Mouse (Mus musculus): ENCODE results near the gene Pttg1ip.

The Pttg1ip gene

DNA sequence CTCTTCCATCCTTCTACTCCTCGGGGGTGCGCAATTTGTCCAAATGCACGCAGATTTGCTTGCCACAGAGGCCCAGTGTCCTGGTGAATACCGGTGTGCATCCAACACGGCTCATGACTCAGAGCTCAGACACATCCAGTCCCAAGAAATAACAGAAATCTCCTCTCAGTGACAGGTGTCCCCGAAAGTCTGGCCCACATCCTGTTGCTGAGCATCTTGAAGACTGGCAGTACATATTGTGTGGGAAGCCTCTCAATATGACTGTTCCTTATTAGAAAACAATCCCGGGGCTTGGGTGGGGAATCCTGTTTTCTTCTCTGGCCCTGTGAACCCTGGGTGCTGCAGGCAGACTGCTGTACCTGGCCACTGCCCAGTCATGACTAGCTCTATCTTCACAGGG, 24.9 kb upstream of the Pttg1ip start:
- TF ChIP-seq GATA4 (IDR thresholded peaks at IDR 0.05; ENCODE audit: insufficient replicate concordance, low read length): no peak

DNA sequence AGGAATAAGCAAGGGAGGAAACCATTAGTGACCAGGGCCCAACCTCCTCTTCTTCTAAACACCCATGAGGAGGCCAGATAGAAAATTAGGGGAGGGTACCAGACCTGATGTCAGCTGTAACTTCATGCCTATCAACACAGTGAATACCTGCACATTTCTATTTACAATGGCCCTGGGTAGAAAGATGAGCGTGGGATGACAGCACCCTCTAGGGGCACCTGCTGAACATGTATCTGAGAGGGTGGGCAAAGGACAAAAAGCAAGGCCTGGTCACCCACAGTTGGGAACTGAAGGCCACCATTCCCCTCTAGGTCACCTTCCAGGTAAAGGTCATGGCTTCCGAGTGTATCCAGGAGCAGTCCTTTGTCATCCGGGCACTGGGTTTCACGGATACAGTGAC, 23.9 kb upstream of the Pttg1ip start:
- no peak for TF ChIP-seq GATA4 (IDR thresholded peaks at IDR 0.05; ENCODE audit: insufficient replicate concordance, low read length)

DNA sequence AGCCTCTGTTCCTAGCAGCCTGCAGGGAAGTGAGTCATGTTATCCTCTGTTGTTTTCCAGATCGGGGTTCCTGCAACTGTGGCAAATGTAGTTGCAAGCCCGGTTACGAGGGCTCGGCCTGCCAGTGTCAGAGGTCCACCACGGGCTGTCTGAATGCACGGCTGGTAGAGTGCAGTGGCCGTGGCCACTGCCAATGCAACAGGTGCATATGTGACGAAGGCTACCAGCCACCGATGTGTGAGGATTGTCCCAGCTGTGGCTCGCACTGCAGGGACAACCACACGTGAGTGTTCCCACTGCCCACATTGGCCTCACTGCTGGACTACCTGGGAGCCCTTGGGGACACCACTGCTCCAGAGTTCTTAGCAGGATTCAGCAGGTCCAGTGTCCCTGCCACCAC, 21.4 kb upstream of the Pttg1ip start:
- TF ChIP-seq GATA4 (IDR thresholded peaks at IDR 0.05; ENCODE audit: insufficient replicate concordance, low read length): no peak

DNA sequence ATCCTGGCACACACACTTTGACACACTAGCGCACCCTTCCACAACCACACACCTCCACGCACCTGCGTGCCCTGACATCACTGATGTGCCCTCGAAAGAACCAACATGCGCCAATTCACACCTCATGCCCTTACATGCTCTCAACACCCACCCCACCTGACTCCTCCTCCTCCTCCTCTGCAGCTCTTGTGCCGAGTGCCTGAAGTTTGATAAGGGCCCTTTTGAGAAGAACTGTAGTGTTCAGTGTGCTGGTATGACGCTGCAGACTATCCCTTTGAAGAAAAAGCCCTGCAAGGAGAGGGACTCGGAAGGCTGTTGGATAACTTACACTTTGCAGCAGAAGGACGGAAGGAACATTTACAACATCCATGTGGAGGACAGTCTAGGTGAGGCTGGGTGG, 20.7 kb upstream of the Pttg1ip start:
- no peak for TF ChIP-seq GATA4 (IDR thresholded peaks at IDR 0.05; ENCODE audit: insufficient replicate concordance, low read length)

DNA sequence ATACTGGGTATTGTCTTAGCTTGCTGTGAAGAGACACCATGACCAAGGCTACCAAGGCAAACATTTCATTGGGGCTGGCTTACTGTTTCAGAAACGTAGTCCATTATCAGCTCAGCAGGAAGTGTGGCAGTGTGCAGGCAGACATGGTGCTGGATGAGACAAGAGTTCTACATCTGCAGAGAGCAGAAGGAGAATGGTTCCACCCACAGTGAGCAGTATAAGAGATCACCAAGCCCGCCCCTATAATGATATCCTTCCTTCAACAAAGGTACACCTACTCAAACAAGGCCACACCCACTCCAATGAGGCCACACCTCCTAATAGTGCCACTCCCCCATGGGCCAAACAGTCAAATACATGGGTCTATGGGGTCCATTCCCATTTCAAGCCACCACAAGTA, 20.0 kb upstream of the Pttg1ip start:
- no peak for TF ChIP-seq GATA4 (IDR thresholded peaks at IDR 0.05; ENCODE audit: insufficient replicate concordance, low read length)

DNA sequence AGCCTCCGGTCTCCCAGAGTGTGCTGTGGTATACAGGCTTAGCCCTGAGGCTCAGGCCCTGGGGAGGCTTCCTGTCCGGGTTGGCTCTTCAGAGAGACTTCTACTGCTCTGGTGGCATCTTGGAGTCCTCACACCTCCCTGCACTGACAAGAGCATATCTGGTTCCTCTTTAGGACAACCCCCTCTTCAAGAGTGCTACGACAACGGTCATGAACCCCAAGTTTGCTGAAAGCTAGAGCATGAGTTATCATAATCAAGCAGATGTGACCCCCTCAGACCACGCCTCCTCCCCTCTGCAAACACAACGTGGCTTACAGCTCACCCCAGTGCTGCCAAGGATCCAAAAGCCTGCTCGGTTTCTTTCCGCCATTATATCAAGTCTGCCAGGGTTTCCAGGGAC, 16.5 kb upstream of the Pttg1ip start:
- no peak for TF ChIP-seq GATA4 (IDR thresholded peaks at IDR 0.05; ENCODE audit: insufficient replicate concordance, low read length)

DNA sequence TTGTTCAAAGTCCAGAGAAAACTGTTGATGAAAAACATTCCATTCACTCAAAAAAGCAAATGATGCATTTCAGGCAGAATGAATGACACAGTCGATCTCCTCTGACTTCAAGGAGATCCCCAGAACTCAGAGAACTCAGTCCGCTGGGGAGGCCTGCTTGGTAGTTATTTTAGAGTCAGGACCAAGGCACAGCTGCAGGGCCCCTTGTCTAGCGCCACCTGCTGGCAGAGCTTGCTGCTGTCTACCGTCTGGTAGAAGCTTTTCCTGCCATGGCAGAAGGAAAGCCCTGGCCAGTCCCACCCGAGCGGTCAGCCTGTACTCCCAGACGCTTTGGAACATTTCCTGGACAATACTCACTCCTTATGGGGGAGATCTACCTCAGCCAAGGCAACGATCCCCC, 14.9 kb upstream of the Pttg1ip start:
- no peak for TF ChIP-seq GATA4 (IDR thresholded peaks at IDR 0.05; ENCODE audit: insufficient replicate concordance, low read length)

DNA sequence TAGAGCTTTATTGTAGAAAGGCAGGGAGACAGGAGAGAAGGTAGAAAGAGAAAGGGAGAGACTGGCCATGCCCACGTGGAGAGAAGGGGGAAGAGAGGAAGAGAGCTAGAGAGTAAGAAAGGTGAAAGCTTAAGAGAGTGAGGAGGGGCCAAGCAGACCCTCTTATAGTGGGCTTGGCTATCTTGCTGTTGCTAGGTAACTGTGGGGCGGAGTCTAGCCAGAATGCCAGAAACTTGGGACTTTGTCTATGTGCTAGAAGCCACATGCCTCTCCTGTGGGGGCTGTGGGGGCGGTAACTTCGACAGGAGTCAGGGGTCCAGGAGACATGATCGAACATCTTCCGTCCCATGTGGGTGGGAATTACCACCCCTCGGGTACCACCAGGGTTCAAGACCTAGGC, 12.0 kb upstream of the Pttg1ip start:
- TF ChIP-seq GATA4 (IDR thresholded peaks at IDR 0.05; ENCODE audit: insufficient replicate concordance, low read length): no peak

DNA sequence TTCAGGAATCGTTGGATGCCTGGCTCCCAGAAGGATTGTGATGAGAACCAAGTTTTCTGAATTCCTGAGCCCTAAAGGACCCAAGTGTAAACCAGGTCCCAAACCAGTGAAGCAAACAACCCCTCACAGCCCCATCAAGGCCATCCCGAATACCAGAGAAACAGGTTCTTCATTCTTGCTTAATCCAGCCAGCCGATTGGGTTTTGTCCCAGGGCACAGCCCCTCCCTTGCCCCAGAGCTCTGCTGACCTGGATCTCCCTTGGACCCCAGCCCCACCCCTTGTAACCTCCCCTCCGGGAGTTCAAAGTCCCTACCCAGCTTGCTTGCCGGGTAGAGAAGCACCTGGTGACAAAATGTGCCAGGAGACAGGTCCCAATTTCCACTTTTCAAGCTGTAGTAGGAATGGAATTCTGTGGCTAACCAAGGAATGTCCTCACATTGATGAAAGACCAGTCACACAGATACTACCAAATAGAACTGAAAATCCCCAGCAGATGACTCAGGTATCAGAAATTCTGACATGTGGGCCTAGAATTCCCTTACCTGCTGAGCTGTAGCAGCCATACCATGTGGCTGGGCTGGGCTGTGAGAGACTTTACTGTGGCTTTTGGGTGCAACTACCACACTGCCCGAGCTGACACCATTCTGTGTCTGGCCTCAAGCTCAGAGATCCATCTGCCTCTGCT, 11.4 kb upstream of the Pttg1ip start:
- no peak for TF ChIP-seq GATA4 (IDR thresholded peaks at IDR 0.05; ENCODE audit: insufficient replicate concordance, low read length)

DNA sequence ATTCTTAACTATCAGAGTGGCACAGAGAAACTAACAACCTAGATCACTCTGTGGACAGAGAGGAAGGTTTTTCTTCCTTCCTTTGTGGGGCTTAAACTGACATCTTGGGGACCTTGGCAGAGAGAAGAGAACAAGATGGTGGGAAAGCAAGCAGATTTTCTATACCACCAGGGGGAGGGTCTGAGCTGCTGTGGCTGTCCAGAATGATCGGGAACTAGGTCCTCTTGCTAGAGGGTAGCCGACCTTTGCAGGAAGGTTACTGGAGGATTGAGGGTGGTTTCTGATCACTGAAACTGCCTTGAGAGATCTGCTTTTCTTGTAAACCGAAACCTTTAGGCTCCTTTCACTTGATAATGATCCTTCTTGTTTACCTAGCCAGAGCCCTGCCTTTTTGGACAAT, 9.3 kb upstream of the Pttg1ip start:
- TF ChIP-seq GATA4 (IDR thresholded peaks at IDR 0.05; ENCODE audit: insufficient replicate concordance, low read length): no peak

DNA sequence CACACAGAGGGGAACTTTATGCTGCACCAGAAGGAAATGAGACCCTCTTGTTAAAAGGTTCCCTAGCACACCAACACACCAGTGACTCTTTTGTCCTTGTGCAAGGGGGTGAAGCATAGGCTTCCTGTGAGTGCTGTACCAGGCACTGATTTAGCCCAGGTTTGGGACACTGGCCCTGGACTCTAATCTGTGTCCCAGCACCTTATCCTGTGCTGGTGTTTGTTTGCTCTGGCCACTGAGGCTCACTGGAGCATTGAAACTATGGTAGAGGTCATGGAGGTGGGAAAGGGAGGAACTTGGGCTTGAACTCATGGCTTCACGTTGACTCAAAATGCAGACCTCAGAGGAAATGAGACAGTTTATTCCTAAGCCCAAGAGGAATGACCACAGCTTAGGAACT, 8.4 kb upstream of the Pttg1ip start:
- TF ChIP-seq GATA4 (IDR thresholded peaks at IDR 0.05; ENCODE audit: insufficient replicate concordance, low read length): no peak

DNA sequence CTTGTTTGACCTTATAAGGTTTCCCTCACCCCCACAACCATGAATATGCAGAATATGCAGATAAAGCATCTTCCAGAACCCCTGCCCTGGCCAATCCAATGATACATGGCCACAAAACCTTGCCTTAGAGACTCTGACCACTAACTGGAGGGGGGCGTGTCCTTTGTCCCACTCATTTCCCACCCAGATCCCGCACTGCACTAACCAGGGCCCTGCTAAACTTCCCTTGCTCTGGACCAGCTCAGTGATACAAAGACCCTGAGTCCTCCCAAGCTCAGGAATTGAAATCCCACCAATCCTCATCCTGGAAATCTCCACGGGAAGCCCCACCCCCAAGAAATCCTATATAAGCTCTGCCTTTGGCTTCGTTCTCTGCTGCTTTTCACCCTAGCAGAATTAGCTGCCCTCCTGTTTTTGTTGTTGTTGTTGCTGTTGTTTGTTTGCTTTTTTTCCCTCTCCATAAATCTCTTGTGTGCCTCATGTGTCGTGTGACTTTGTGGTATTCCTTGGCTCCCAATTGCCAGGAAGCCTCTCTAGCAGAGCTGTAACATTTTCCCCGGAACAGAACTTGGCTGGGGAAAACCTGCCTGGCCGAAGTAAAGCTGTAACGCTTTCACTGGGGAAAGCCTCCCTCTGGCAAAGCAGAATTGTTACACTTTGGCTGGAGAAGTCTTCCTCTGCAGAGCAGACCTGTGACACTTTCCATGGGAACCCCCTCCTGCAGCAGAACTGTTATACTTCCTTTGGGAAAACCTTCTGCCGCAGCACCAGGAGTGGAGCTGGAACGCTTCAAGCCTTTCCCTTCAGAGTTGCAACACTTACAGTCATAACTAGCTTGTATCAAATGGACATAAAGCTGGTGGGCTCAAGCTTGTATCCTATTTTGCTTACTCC, 1.2 kb upstream of the Pttg1ip start:
- TF ChIP-seq GATA4 (IDR thresholded peaks at IDR 0.05; ENCODE audit: insufficient replicate concordance, low read length): no peak

DNA sequence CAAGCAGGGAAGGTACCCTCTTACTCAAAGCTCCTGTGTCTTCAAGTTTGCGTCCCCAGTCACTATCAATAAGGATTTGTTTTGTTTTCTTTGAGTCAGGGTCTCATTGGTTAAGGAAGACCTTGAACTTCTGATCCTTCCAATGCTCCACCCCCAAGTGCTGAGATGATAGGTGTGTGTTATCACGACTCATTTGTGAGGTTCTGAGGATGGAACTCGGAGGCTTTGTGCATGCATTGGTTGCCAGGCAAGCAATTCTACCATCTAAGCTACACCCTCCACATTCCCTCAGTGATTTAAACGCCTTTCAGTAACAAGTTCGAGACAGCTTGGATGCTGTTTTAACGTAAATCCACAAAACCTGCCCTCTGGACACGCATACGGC, 505 bp upstream of the Pttg1ip start:
- no peak for TF ChIP-seq GATA4 (IDR thresholded peaks at IDR 0.05; ENCODE audit: insufficient replicate concordance, low read length)

DNA sequence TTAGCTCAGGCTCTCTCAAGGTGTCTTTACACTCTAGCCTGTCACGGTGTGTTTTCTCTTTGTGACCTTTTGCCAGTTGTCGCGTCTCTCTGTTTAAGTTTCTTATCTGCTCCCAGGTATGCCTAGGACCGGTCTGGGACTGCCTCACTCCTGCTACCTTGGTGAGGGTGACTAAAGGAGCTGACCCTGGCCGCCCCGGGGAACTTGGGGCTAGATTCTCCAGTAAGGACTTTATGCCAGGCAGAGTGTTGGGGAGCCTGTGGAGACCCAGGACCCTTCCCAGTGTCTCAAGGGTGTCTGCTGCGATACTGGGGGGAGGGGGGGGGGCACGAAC, 732 bp downstream of the Pttg1ip start:
- no peak for TF ChIP-seq GATA4 (IDR thresholded peaks at IDR 0.05; ENCODE audit: insufficient replicate concordance, low read length)

DNA sequence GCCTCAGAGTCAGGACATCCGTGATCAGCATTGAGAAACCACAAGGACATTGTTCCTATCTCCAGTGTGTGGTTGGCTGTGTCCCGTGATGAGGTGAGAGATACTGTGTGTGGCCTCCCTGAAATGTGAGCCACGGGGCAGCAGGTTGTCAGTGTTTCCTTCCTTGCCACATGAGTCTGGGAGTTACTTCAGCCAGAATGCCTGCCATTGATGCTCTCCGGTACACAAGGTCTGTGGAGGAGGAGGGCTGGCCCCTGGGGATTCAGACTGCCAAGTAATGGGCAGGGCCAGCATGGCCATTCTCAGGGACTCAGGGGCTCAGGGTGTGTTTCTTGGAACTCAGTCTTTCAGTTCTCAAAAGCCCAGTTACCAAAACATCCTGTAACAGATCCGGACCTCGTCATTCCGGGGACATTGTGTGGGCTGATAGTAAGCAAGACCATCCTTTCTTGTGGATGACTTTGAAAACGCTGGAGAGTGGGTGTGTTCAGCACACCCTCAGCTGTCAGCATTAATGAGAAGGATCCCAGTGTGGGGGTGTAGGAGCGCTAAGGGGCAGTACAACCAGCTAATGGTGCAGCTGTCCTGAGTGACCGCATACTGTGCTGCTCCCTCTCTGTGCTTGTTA, 2.4 kb downstream of the Pttg1ip start:
- TF ChIP-seq GATA4 (IDR thresholded peaks at IDR 0.05; ENCODE audit: insufficient replicate concordance, low read length): peak; percentile 77; the same call in 1 of the 2 replicates

DNA sequence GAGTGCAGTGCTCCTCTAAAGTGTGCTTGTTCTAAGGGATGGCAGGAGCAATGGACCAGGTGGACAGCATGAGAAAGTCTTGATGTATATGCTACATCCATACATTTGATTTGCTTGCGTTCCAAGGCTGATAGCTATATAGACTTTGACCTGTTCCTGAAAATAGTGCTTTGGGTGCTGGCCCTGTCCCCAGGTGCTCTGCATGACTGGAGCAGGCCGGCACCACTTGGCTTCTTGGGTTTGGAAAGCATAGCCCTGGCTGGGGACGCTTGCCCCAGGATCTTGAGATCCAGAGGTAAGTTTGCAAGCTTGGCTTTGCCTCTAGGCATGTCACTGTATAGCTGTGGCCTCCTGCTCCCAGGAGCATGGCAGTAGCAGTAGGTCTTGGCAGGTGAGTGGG, 5.1 kb downstream of the Pttg1ip start:
- no peak for TF ChIP-seq GATA4 (IDR thresholded peaks at IDR 0.05; ENCODE audit: insufficient replicate concordance, low read length)
